Mouse (Mus musculus) heart, adult 11 months (tissue): ENCODE measurements at regions not wholly inside any gene's neighbourhood (a gene's known extent, or its start where the extent isn't known, plus 50 kb on each side); places are given as distances from the start of the nearest gene placed in this dataset.
"Not testable (repeated sequence)": the region's sequence is repeated elsewhere in the genome, so short reads cannot be mapped to it uniquely, and the experiment has no call there.

Experiments used
- DNase-seq: peaks from one replicate; pipeline ENCODE4 v3.0.0; 2022

DNA sequence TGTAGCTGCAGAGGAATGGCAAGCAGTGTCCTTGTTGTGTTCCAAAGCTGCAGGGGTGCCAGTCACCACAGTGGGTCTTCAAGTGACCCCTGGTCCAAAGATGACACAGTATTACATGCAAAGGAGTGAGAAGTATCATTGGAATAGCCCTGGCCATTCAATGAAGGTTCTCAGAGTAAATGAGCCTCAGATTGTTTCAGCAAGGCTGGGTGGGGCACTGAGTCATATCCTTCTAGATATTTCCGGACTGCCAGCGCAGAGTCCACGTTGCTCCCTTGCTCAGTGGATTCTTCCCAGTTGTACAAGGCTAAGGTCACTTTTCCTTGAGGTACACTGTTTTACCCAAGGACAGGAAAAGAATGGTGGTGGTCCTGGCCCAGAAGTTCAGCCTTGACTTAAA lies 319.2 kb upstream of the Irx1 start:
- peak; percentile 21 for DNase-seq

DNA sequence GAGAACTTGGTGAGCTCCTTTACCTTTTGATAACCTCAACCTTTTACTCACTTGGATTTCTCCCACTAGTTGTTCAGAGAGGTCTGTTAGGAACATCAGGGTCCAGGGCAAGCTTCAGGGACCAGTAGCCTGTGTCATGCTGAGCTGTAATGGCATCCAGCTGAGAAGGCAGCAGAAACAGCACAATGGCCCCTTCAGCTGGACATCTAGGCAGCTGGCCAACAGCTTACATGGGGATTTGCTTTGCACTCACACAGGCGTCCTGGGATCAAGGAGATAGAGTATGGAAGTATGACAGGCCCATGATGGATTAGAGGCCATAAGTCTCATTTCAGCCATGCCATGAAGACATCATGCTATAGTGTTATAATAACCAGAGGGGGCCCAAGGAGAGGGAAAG lies 320.2 kb upstream of the Irx1 start:
- peak; percentile 59 for DNase-seq

DNA sequence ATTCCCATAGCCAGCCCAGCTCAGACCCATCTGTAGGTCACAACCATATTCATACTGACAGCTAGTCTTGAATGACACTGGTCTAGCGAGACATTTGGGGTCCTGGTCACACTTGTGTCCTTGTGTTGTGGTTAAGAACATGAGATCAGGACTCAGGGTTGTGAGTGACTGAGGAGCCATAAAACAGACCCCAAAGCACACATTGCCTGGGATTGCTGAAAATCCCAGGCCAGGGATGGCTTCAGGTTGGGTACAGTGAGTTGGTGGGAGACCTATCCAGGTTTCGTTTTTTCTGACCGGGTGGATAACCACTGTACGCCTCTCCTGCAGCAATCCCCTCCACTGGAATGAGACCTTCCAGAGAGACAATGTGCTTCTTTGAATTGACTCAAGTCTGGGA lies 322.8 kb upstream of the Irx1 start:
- peak; percentile 35 for DNase-seq

DNA sequence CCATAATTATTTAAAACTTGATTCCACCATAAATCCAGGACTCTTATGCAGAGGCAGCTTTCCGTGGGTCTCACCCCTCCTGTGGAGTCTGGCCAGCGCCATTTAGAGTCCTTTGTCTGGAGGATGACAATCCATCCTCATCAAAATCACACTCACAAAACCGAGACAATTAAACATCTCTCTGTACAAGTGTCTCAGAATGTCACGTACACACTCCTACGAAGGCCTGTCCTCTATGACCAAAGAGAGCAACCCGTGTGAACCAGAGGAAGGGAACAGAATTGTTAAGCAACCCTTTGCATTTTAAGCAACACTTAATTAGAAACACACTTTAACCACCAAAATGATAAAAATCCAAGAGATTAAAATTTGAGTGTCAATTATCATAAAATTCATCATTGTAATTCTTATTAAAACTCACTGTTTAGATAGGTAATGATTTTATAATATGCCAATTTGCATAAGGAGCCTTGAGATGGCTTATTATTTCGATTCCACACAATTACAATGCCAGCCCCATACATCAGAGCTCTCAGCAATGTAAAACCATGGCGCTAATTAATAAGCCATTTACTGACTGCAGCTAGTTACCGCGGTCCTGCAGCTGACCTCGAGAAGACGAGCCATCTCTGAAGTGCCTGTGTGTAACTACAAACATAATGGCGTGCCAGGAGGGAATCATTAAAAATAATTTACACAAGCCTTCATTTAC lies 325.0 kb upstream of the Irx1 start:
- no peak for DNase-seq

DNA sequence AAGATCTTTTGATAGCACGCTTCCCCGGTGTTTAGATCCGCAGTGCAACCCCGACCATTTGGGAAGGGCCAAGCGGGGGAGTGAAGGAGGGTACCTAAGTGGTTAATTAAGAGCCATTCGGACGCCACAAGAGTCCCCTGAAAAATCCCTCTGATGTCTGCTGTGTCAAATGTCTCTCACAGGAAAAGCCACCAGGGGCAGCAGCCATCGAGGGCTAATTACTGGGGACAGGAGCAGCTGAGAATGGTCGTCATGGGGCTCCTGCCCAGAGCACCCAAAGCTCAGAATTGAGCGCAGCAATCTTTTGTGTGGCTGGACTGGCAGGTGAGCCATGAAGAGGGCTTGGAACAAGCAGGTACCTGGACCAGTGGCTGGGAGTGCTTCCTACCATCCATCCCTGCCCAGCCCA lies 325.6 kb upstream of the Irx1 start:
- peak; percentile 77 for DNase-seq

DNA sequence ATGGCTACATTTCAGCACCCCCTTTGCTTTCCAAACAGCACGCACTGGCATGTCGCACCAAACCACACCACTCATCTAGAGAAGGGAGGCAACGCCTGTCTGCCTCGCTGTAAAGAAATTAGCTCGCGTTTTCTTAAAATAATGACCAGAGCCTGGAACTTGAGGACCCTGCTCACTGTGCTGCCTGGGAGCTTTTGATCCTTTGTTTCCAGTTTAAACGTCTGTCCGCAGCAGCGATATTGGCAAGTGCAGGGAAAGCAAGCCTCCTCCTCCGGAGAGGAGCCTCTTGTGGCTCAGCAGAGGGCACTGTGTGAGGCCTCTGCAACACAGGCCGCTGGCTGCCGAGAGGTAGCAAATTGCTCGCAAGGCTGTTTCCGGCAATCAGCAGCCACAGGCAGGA lies 328.8 kb upstream of the Irx1 start:
- DNase-seq, result no peak

DNA sequence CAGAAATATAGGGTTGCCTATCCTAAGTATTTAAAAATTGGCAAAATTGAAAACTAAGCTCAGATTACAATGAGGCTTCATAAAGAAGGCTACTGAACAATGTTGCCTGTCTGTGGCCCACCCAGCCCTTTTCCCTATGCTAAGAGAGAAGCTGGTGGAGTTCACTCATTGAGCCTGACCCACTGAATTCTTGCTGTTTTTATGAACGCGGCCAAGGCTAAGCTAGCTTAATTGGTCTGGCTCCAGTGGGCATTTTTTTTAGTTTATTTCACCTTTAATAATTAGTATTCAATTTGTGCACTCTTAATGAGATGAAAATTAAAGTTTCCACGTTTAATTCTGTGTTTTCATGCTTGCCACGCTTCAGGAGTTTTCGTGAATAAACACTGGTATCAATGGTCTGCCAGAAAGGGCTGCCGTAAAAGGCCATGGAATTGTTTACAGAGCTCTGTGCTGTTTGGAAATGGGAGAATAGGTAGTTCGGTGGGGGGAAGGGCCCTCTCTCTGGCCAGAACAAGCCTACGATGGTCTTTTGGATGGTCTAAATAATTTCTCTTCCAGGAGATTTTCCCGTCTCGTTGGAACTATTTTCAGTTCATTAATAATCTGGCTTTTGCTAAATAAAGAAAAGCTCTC lies 329.7 kb upstream of the Irx1 start:
- no peak for DNase-seq

DNA sequence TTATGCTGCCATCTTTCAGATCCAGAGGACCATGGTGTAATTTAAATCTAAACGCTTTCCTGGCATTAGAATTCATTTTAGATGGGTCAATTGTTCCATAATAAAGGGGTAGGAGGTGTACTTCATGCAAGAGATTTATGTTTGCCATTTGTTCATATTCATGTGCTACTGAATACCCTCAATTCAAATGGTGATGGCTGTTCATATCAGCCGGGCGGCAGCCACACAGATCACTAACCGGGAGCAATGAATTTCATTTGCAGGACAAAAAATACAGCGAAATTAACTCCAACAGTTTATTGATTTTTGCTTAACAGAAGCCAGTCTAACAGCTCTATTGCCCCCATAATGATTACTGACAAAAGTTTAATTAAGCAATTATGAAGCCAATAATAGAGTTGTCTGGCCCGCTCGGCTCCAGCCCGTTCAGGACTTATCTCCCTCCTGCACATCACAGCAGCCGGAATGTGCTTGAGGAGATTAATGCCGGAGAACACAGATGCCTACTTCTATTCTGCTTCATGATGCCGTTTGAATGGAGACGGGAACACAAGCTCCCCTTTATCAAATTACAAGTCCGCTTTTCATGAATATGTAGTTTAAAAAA lies 330.3 kb upstream of the Irx2 start:
- DNase-seq, result peak; percentile 34

DNA sequence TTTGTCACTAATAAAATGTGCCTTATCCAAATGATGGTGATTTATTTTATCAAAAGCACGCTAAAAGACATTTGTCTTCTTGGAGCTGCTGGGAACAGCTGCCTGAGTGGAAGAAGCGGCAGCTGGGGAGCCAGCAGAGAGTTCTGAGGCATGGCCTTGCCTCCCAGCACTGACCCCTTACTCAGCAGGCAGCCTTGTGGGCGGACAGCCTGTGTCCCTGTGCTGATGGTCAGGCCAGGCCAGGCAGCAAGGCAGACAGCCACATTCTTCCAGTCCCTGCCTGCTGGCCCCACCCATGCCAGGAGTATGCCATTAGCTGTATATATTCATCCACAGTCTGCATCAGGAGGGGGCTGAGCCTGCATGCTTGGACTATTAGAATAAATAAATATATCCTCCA lies 329.0 kb upstream of the Irx2 start:
- peak; percentile 66 for DNase-seq

DNA sequence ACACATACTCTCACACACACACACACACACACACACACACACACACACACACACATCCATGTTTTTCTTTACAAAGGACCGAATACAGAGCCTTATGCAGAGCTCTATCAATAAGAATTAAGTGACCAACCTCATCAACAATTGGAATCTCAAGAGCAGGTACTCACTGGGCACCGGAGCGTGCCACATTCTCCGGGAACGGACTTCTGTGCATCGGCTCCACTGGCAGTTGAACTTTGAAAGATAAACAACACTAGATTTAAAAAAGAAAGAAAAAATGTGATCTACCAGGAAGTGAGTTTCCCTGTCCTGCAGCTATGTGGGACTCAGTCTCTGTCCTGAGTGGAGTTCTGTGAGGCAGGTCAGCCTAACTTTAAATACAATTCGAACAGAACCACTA lies 327.5 kb upstream of the Irx2 start:
- DNase-seq, result no peak

DNA sequence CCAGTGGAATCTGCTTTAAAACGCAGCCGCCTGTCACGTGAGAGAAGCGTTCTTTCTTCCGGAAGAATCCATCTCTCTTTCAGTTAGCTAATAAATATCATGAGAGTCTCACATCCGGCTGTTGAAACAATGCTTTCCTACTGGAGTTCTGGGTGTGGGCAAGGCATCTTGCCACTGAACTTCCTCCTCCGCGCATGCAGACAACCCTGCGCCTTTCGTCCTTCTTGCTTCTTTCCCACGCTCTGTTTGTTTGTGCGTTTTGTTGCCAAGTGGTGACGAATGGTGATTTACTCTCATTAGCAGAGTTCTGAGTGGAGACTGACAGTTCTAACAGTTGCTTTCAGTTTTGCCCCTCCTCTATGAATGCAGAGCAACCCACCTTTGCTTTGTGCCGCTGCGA lies 326.8 kb upstream of the Irx2 start:
- DNase-seq, result no peak

DNA sequence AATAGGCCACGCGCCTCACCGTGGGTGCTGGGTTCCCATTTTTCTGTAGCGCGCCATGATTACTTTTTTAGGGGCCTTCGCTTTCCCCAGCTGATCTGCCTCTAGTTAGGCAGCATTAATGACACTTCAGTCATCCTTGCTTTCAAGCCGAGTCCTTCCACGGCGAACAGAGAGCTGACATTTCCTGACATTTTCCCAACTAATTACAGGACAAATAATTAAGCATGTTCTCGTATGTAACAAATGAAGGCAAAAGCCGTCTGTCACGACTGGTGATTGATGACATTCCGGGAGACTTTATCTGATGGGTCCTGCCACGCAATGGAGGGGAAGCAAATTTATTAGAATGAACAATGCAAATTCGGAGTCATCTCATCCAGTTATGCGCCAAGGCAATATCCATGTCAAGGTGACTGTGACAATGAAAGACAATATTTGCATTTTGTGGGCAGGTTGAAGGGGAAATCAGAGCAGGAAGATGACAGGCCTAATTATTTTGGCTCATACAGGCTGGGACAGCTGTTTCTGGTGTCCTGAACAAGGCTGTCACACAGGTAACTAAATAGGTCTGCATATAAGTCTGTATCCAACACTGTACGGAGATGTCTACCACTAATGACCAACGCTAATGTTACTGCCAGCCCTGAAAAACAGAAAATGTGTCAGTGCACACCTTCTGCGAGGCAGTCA lies 326.0 kb upstream of the Irx2 start:
- no peak for DNase-seq

DNA sequence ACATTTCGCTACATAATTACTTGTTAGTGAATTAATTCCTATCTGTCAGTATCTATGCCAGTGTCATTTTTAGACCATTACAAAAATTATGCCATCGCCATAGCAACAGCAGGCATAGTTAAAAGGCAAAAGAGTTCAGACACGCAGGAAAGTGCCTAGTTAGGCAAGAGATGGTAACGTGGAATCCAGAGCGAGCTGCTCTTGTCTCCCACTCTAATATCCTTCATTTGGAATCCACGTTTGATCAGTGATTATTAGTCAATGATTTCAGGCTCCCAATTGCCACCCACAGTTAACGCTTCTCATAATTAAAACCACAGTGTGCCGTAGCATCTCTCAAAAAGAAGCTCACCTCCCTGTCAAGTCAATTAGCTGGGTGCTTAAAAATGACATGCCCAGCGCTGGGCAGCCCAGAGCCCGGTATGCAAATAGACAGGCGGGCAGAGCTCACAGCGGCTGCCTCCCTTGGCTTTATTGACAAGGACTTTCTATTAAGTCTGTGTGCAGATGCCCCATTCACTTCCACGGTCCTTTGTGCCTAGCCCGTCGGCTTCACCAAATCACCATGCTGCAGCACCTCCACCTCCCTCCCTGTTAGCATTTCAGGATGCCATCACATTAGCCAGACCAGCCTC lies 325.4 kb upstream of the Irx2 start:
- DNase-seq, result no peak

DNA sequence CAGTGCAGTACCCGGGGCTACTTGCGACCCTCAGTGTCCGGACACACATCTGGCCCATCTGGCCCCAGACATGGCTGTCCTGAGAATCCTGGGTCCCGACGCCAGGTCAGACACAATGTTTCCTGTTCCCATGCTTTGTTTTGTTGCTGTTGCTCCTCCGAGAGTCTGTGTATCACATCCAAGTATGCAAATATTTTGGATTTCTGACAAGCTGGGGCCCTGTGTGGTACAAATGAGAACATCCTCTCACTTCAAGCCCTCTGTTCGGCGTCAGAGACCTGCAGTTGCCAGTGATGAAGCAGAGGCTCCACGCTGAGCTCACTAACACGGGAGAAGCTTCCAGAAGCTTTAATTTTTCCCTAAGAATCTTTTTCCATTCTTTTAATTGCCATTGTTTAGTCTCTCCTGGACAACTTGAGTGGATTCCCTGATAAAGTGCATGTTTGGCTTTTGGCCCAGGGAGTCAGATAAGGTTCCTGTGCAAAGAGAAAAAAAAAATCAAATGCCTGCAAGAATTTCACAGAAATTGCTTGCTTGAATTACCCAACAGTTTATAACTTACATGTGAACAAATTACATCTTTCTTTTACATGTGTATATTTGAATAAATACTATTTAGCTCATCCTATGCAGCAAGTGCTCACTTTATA lies 304.5 kb upstream of the Irx2 start:
- peak; percentile 82 for DNase-seq

DNA sequence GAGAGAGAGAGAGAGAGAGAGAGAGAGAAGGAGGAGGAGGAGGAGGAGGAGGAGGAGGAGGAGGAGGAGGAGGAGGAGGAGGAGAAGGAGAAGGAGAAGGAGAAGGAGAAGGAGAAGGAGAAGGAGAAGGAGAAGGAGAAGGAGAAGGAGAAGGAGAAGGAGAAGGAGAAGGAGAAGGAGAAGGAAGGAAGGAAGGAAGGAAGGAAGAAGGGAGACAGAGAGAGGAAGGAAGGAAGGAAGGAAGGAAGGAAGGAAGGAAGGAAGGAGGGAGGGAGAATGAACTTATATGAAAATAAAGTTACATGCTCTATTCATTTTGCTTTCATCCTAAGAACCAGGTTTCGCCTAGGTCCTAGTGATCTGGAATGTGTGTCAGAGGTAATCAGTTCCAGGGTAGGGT lies 302.4 kb upstream of the Irx2 start:
- DNase-seq, result not testable (repeated sequence)

DNA sequence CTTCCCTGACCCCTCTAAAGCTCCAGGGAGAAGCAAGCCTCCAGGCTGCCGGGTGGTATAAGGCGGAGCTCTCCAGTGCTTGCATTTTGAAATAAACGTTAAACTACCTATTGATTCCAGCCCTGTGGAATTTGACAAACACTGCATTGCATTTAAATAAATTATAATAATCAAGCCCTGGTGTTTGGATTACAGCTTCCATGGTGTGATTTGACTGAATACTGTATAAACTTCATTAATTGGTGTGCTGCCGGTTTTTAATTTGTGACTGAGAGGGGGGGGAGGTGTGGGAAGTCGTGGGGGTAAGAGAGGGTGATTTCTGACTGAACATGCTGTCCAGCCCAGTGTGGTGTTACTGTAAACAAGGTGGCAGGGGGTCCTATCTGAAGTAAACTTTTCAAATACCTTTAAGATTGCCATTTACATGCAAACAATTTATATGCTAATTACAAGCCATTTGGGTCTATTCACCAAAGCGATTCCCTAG lies 282.9 kb upstream of the Irx2 start:
- DNase-seq, result no peak

DNA sequence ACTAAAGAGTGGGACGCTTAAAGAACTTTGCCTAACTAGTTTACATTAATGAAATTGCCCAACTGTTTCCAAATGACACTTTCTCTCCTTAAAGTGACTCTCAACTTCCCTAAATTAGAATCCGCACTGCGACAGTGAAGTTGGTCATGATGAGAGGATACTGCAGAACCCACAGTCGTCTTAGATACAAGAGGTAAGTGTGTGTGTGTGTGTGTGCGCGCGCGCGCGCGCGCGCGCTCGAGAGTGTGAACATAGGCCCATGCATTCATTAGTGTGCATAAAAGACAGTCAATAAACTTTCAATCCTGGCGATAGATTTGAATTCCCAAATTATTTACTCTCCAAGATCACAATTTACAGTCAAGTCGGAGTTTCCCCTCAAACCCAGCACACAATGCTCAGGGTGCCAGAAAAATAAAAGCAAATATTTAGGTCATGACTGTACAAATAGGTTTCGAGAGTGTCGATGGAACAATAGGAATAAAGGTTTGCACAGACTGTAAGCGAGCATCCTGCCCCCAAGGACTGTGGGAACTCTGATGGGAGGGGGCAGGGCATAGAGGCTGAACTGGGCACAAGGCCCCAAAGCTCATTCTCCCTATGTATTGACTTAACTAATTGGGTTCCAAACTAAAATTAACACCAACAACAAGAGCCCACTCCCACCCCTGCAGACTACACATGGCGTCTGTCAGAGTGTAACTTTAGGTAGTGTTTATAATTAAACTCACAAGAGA lies 282.2 kb upstream of the Irx2 start:
- peak; percentile 53 for DNase-seq

DNA sequence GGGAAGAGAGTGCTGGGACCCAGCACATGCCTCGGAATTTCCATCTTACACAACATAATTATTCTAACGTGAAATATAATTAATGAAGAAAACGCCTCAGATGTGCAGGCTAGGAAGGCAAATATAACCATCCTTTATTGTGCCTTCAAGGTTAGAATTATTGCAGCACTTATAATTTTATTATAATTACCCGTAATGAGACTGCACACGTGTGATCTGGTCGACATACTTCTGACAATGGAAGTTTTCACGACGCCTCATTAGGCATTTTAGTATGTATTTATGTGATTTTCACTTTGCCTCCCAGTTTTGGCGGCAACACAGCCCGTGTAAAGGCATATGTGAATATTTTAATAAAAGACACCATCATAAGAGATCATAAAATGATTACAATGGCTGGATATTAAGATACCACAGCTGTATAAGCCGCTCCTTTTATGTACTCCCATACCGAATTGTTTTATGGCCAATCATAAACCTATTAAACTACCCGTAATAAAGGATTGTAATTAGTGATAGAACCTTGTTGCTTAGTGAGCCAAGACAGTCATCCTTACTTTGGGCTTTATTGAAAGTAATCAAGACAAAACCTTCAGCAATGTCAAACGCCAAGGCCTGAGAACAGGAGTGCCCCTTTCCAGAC lies 281.6 kb upstream of the Irx2 start:
- peak; percentile 14 for DNase-seq

DNA sequence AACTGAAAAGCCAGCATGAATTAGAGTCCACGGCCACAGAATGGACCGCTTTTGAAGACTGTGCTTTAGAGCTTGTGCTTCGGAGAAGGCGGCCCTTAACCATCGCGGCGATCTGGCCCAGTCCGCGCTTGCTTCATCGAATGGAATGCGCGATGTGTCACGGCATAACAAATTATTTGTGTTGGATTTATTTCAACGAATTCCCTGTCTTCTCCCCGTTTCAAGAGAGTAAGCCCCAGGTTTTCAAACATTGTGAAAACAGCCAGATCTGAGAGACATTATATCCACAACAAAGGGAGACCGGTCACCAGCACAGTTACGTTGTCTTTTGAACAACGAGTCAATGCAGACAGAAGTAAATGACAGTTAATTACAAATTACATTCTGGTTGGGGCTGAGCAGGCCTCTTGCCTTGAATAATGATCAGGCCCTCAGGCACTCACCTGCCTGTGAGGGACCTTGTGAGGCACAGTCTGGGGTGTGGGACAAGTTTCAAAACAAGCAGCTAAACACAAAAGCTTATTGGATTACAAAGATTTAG lies 275.9 kb upstream of the Irx2 start:
- DNase-seq, result peak; percentile 54

DNA sequence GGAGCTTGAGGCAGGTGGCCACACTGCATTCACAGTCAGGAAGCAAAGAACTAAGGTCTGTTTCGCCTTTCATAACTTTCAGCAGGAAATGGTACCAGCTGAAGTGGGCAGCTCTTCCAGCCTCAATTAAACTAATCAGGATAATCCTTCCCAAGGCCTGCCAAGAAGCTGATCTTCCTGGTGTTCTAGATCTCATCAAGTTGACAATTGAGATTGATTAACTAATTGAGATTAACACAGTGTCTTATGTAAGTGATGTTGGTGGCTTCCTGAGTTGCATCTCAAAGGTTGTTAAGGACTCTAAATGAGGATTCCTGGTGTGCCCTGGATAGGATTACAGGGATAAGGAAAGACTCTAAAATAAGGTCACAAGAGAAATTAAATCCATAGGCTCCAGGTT lies 273.3 kb upstream of the Irx2 start:
- DNase-seq, result peak; percentile 76

DNA sequence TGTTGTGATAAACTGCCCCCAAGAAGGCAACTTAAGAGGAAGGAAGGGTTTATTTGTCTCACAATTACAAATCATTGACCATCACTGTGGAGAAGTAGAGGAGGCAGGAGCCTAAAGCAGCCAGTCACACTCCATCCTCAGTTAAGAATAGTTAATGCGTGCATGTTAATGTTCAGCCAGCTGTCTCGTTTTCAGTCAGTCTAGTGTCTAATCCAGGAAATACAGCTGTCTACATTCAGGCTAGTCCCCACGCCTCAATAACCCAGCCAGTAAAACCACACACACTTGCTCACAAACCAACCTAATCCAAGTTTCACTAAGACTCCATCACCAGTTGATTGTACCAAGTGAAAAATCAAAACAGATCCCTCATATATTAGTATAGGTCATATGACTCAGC lies 272.8 kb upstream of the Irx2 start:
- peak; percentile 63 for DNase-seq
